Mouse (Mus musculus) embryonic fibroblast, embryonic 13.5 days (primary cell): ENCODE data around the gene Pex7.

Source experiments
- CTCF ChIP-seq: IDR thresholded peaks from 2 replicates; pipeline ENCODE4 v1.5.1; 2011; ENCODE audit warnings: mild to moderate bottlenecking, control low read depth, low read length, moderate library complexity, borderline replicate concordance; ENCODE audit not compliant: insufficient read depth
- POLR2A ChIP-seq: IDR thresholded peaks from 2 replicates; pipeline ENCODE4 v1.6.1; 2011; ENCODE audit warnings: low read depth, mild to moderate bottlenecking, control low read depth, low read length, moderate library complexity

GRCm38 (mm10) chr10:19941063-19941462 lies 33.6 kb upstream of the Pex7 start:
- TF ChIP-seq CTCF (no peak), POLR2A (no peak)
